Mouse (Mus musculus): ENCODE data around the gene Pot1a. TPM values are rescaled to one million over a fixed set of nuclear protein-coding genes. Genes with fewer than 3 reads are reported as not detected.
A peak's percentile ranks its signal among the peaks of the same experiment; 100 is the strongest.

Pot1a gene
- total RNA-seq (2017): 9.5 to 33.5 TPM (median 31.0 TPM) in 3 replicates

DNA sequence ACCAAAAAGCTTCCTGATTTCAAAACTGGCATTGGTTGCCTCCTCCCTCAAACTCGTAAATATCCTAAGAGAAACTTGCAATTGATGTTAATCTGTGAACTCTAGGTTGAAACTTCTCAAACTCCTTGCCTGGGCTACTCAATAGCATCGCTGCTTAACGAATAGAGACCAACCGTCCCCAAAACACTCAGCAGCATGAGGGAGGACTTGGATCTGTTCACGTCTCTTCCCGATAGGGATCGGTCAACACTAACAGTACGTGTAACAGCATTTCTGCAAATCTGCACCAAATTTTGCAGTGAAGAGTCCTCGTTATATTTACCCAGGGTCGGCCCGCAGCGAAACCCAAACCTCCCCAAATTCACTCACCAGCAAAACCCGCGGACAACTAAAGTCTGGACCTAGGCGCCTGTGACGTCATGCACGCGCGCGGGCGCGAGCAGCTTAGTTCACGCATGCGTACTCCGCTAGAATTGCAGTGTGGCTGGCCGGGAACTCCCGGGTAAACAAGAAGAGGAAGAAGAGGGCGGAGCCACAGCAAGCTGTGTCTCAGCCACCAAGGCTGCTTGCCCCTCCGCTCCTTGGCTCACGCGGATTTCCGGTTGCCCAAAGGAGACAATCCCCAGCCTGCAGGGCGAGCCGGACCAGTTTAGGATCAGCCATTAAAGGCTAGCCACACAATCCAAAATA is at the start of gene Pot1a:
Gene Pot1a, minus strand, starts transcription at position 441 of the 690 bp plus-strand sequence.
- peak; percentile 100 for ATAC-seq (replicated peaks; ENCODE audit: insufficient number of reproducible peaks, low FRiP score, low TSS enrichment, poor library complexity, severe bottlenecking)

DNA sequence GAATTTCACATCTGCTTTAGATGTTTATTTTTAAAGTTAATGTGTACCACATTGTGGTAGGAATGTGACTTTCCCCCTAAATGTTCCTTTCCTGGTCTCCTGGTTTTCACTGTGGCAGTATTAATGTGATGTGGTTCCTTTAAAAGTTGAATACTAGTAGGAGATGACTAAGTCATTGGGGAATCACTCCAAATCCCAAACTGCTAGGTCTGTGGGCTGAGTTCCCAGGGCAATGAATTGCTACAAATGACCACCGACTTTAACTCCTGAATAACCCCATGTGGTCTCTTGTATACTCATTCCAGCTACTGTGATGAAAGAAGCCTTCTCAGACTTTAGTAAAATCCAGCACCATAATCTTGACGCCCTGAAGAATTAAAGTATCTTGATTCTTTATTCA is 27.2 kb upstream of the Pot1a start:
- ATAC-seq (replicated peaks; ENCODE audit: insufficient number of reproducible peaks, low FRiP score, low TSS enrichment, poor library complexity, severe bottlenecking): no peak

DNA sequence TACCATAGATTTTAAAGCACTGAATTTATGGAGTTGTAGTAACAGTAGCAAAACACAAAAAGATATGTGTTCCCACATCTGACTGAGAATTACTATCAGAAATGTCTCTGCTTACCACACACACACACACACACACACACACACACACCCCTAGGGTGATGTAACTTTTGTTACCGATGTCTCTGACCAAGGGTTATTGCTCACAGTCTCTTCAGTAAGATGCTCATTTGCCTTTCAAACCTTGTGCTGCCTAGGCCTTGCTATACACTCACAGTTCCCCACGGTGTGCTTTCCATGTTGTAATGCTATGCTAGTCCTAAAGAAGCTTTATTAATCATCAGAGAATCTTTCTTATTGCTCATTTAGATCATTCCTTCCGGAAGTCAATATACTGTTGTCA is 3.0 kb downstream of the Pot1a start:
- ATAC-seq (replicated peaks; ENCODE audit: insufficient number of reproducible peaks, low FRiP score, low TSS enrichment, poor library complexity, severe bottlenecking): no peak

GRCm38 (mm10) chr6:25802269-25802668 is 6.8 kb downstream of the Pot1a start:
- ATAC-seq (replicated peaks; ENCODE audit: insufficient number of reproducible peaks, low FRiP score, low TSS enrichment, poor library complexity, severe bottlenecking): no peak

- no peak for ATAC-seq (replicated peaks; ENCODE audit: insufficient number of reproducible peaks, low FRiP score, low TSS enrichment, poor library complexity, severe bottlenecking)
These were observed 7.8 kb downstream of the Pot1a start for GRCm38 (mm10) chr6:25801230-25801629.

DNA sequence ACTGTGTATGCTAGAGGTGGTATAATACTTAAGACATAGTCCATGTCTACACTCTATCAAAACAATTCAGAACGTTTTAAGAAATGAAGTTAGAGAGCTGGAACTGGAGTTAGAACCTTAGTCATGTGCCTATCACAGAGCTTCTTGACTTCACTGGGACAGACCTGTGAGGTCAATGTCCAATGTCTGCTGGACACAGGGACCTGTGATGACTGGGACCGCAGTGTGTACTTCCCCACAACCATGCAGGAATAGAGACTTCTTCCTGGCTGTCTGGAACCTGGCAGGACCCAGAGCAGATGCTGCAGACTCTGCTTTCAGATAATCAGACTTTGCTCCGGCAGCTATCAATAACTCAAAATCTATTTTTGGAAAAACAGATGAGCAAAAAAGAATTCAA is 40.8 kb downstream of the Pot1a start:
- ATAC-seq (replicated peaks; ENCODE audit: insufficient number of reproducible peaks, low FRiP score, low TSS enrichment, poor library complexity, severe bottlenecking): no peak

- no peak for ATAC-seq (replicated peaks; ENCODE audit: insufficient number of reproducible peaks, low FRiP score, low TSS enrichment, poor library complexity, severe bottlenecking)
These were observed 41.5 kb downstream of the Pot1a start for GRCm38 (mm10) chr6:25767552-25767951.

- ATAC-seq (replicated peaks; ENCODE audit: insufficient number of reproducible peaks, low FRiP score, low TSS enrichment, poor library complexity, severe bottlenecking): no peak
These were observed 42.0 kb downstream of the Pot1a start for GRCm38 (mm10) chr6:25767073-25767472.

DNA sequence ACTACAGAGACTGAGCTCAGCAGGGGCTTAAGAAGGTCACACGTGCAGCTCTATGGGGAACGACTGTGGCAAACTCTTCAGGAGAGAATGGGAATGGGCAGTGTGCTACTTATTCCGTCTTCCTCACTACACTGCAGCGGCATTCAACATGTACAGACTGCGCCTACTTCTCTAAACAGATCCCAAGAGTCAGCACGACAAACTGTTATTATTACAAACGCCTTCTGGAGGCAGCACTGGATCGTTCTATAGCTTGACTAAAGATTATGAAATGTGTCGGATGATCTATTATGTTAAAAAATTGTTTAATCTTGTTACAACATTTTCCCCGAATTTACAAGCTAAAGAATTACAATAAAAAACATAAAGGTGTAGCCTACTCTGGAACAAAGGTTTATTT is 42.8 kb downstream of the Pot1a start:
- ATAC-seq (replicated peaks; ENCODE audit: insufficient number of reproducible peaks, low FRiP score, low TSS enrichment, poor library complexity, severe bottlenecking): no peak

- no peak for ATAC-seq (replicated peaks; ENCODE audit: insufficient number of reproducible peaks, low FRiP score, low TSS enrichment, poor library complexity, severe bottlenecking)
These were observed 56.4 kb downstream of the Pot1a start for GRCm38 (mm10) chr6:25752651-25753050.

DNA sequence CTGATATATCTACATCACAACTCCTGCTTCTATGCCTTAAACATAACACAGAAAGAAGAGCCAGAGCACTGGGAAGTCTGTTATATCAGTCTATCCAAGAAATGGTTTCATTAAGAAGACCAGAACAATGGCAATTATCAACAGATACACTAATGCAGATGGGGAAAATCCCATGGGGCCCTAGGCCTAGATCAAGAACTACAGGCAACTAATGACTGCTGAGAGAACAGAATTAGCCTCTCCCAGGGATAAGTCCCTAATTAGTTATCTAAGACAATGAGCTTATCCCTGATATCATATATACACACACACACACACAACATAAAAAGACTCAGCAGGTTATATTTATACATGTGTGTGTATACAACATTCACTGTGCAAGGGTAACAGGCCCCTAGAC is 72.5 kb downstream of the Pot1a start:
- ATAC-seq (replicated peaks; ENCODE audit: insufficient number of reproducible peaks, low FRiP score, low TSS enrichment, poor library complexity, severe bottlenecking): no peak

DNA sequence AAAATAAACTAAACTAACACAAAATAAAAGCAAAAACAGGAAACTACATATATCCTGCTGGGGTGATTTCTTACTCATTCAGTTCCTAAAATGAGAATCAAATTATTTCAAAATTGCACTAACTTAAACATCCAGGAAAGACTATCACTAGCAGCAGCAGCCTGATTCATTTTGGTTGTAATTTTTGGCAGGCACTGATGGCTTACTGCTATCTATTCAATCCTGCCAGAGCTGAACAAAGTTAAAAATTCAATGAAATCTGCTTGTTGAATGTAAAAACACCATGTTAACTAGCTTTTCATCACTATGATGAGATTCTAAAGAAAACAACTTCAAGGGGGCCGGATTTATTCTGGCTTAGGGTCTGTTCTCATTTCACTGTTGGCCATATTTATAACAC is 82.5 kb downstream of the Pot1a start:
- no peak for ATAC-seq (replicated peaks; ENCODE audit: insufficient number of reproducible peaks, low FRiP score, low TSS enrichment, poor library complexity, severe bottlenecking)

GRCm38 (mm10) chr6:25710601-25711000 is 98.4 kb downstream of the Pot1a start:
- ATAC-seq (replicated peaks; ENCODE audit: insufficient number of reproducible peaks, low FRiP score, low TSS enrichment, poor library complexity, severe bottlenecking): no peak

DNA sequence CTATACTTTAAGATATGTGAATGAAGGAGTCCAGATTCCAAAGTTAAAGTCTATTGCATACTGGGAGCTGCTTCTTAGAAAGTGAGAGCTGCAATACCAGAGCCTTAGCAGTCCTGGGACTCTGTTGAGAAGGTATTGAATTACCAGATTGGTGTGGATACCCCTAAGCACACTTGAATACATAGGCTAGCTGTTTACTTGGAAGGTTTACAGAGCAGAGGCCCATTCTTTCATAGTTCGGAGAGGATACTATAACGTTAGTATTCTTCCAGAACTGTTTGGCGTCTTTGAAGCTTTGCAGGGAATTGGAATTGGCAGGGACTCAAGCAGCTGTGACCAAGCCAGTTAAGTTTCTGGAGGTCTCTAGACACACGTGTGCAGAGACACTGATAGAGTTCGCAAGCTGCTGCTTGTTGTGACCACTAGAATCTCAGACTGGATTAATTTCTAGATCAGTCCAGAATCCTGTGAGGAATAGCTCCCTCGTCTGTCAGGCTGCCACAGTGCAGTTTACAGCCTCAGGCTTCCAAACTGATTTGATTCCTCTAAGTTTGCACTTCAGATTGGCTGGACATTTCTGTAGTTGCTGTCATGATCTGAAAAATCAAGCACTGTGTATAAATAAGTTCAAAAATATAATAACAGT is 99.7 kb downstream of the Pot1a start:
- ATAC-seq (replicated peaks; ENCODE audit: insufficient number of reproducible peaks, low FRiP score, low TSS enrichment, poor library complexity, severe bottlenecking): no peak

DNA sequence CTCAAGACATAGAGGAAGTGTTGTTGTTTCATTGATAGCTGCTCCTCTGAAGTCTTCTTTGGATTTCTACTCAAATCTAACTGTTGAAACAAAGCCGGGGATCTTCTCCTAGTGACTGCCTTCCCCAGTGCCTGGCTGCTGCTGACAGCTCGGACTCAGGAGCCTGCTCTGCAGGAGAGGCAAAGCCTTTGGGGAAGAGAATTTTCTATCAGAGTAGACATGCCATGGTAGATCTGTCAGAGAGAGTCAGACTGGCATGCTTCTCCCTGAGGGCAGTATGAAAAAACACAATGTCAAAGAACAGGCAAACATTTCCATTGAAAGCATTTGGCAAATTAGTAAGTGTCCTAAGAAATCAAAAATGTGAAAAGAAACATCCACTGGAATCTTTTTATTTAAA is 109.1 kb downstream of the Pot1a start:
- no peak for ATAC-seq (replicated peaks; ENCODE audit: insufficient number of reproducible peaks, low FRiP score, low TSS enrichment, poor library complexity, severe bottlenecking)

Other genes with a start within 250 kb of the Pot1a start
- not detected in 3 replicates for gene Gpr37, start 118.5 kb downstream of the Pot1a start, total RNA-seq (2017)

Data from monocyte, adult 5-6 weeks (primary cell).